Mouse (Mus musculus) CH12.LX (cell line): ENCODE data around the gene Slc13a4. TPM values are rescaled to one million over a fixed set of nuclear protein-coding genes. Genes with fewer than 3 reads are reported as not detected.

Source experiments
- DNase-seq: peaks from one replicate; pipeline ENCODE4 v3.0.0-alpha.2; 2013; ENCODE audit errors: extremely low read depth
- H3K27ac ChIP-seq: 2 replicates; pipeline ENCODE4 v1.5.1; 2012; ENCODE audit warnings: low read depth, mild to moderate bottlenecking, control low read depth, moderate library complexity; ENCODE audit not compliant: insufficient read depth
- H3K27me3 ChIP-seq: replicated peaks from 2 replicates; pipeline ENCODE3; 2012; ENCODE audit warnings: inconsistent platforms
- H3K36me3 ChIP-seq, 2 experiments: replicated peaks in 1 of 2; 2 replicates each; pipeline versions ENCODE3 to v1.6.1; 2012; ENCODE audit warnings: inconsistent platforms in 1 of 2, low read length in 1 of 2, mild to moderate bottlenecking in 1 of 2, mixed read lengths in 1 of 2, moderate library complexity in 1 of 2; ENCODE audit not compliant: control insufficient read depth in 1 of 2, insufficient read depth in 1 of 2
- H3K4me1 ChIP-seq, 2 experiments: 2 replicates each; pipeline ENCODE4 v1.6.1; 2012; ENCODE audit warnings: inconsistent platforms in 1 of 2, moderate library complexity in 1 of 2; ENCODE audit not compliant: insufficient read depth in 2 of 2, control insufficient read depth in 1 of 2
- H3K4me2 ChIP-seq: 2 replicates; pipeline ENCODE4 v1.6.1; 2012; ENCODE audit warnings: low read depth, mild to moderate bottlenecking, control low read depth; ENCODE audit not compliant: poor library complexity, insufficient read depth, severe bottlenecking
- H3K4me3 ChIP-seq, 3 experiments: fragments of 150-350 bp in 1 of 3; sonication (generic) in 1 of 3; replicated peaks in 1 of 3; 2 replicates each; pipeline versions ENCODE3 to v1.5.1; 2011 to 2012; ENCODE audit warnings: low read depth in 2 of 3, low read length in 2 of 3, mild to moderate bottlenecking in 2 of 3, moderate library complexity in 2 of 3, control low read depth in 1 of 3, improper control_type of control experiment in 1 of 3, inconsistent platforms in 1 of 3, mixed read lengths in 1 of 3; ENCODE audit not compliant: poor library complexity in 1 of 3
- H3K79me2 ChIP-seq: replicated peaks from 2 replicates; pipeline ENCODE4 v1.6.1; 2012; ENCODE audit warnings: mild to moderate bottlenecking, moderate library complexity; ENCODE audit not compliant: control insufficient read depth, poor library complexity, insufficient read depth, severe bottlenecking; ENCODE audit errors: extremely low read depth
- H3K9ac ChIP-seq: 2 replicates; pipeline ENCODE4 v1.6.1; 2012; ENCODE audit warnings: low read depth, mild to moderate bottlenecking, control low read depth, moderate library complexity; ENCODE audit not compliant: insufficient read depth
- H3K9me3 ChIP-seq: replicated peaks from 2 replicates; pipeline ENCODE3; 2012; ENCODE audit warnings: low read length, inconsistent platforms, mixed read lengths
- CHD2 ChIP-seq: IDR thresholded peaks from 2 replicates; pipeline ENCODE4 v1.6.1; 2011; ENCODE audit warnings: low read length, improper control_type of control experiment
- ELF1 ChIP-seq: IDR thresholded peaks from 2 replicates; pipeline ENCODE4 v1.6.1; 2014; ENCODE audit warnings: low read depth, mild to moderate bottlenecking, inconsistent platforms, low read length, improper control_type of control experiment
- EP300 ChIP-seq: IDR thresholded peaks from 2 replicates; pipeline ENCODE4 v1.6.1; 2011; ENCODE audit warnings: low read length, improper control_type of control experiment
- ETS1 ChIP-seq: conservative IDR thresholded peaks from 2 replicates; pipeline ENCODE4 v1.6.1; 2012; ENCODE audit warnings: low read depth, mild to moderate bottlenecking, inconsistent platforms, low read length, improper control_type of control experiment, moderate library complexity
- GABPA ChIP-seq: IDR thresholded peaks from 2 replicates; pipeline ENCODE4 v1.6.1; 2012; ENCODE audit warnings: low read depth, low read length, improper control_type of control experiment, inconsistent platforms; ENCODE audit not compliant: insufficient replicate concordance
- HCFC1 ChIP-seq: IDR thresholded peaks from 2 replicates; pipeline ENCODE4 v1.6.1; 2012; ENCODE audit warnings: low read depth, mild to moderate bottlenecking, inconsistent platforms, low read length, improper control_type of control experiment
- MAFK ChIP-seq: IDR thresholded peaks from 2 replicates; pipeline ENCODE4 v1.6.1; 2011; ENCODE audit warnings: low read length, improper control_type of control experiment; ENCODE audit not compliant: insufficient replicate concordance
- MAX ChIP-seq: IDR thresholded peaks from 2 replicates; pipeline ENCODE4 v1.6.1; 2011; ENCODE audit warnings: low read length, improper control_type of control experiment
- MAZ ChIP-seq: IDR thresholded peaks from 2 replicates; pipeline ENCODE4 v1.6.1; 2012; ENCODE audit warnings: low read depth, mild to moderate bottlenecking, inconsistent platforms, low read length, improper control_type of control experiment, moderate library complexity
- MEF2A ChIP-seq: IDR thresholded peaks from 2 replicates; pipeline ENCODE4 v1.6.1; 2014; ENCODE audit warnings: low read depth, mild to moderate bottlenecking, inconsistent platforms, low read length, improper control_type of control experiment, borderline replicate concordance
- MYC ChIP-seq: IDR thresholded peaks from 2 replicates; pipeline ENCODE4 v1.6.1; 2011; ENCODE audit warnings: low read depth, mild to moderate bottlenecking, improper control_type of control experiment, low read length
- NRF1 ChIP-seq: IDR thresholded peaks from 2 replicates; pipeline ENCODE4 v1.6.1; 2014; ENCODE audit warnings: low read depth, mild to moderate bottlenecking, inconsistent platforms, low read length, improper control_type of control experiment, moderate library complexity
- POLR2A ChIP-seq: IDR thresholded peaks from 2 replicates; pipeline ENCODE4 v1.6.1; 2011; ENCODE audit warnings: low read depth, mild to moderate bottlenecking, improper control_type of control experiment, low read length
- RAD21 ChIP-seq: IDR thresholded peaks from 2 replicates; pipeline ENCODE4 v1.6.1; 2011; ENCODE audit warnings: low read depth, mild to moderate bottlenecking, low read length, improper control_type of control experiment, moderate library complexity
- SIN3A ChIP-seq: IDR thresholded peaks from 2 replicates; pipeline ENCODE4 v1.6.1; 2012; ENCODE audit warnings: low read length, improper control_type of control experiment, inconsistent platforms
- TBP ChIP-seq: conservative IDR thresholded peaks from 2 replicates; pipeline ENCODE4 v1.6.1; 2011; ENCODE audit warnings: low read depth, low read length, improper control_type of control experiment
- USF1 ChIP-seq: IDR thresholded peaks from 2 replicates; pipeline ENCODE4 v1.6.1; 2014; ENCODE audit warnings: low read depth, mild to moderate bottlenecking, inconsistent platforms, low read length, improper control_type of control experiment
- ZC3H11A ChIP-seq: IDR thresholded peaks from 2 replicates; pipeline ENCODE4 v1.6.1; 2012; ENCODE audit warnings: low read depth, mild to moderate bottlenecking, inconsistent platforms, low read length, improper control_type of control experiment
- dilution Hi-C: fragments of 300-500 bp; cut with MboI; formaldehyde crosslinking; loops from 2 replicates; pipeline ENCODE4 v1.14.3; 2020; ENCODE audit warnings: low sequenced_read_pairs; ENCODE audit not compliant: extremely low pct_unique_long_range_greater_than_20kb, extremely low pct_ligation_motif_present
- in situ Hi-C: fragments of 300-500 bp; cut with MboI; formaldehyde crosslinking; loops from 3 replicates; pipeline ENCODE4 v1.14.3; 2019; ENCODE audit warnings: low sequenced_read_pairs, low pct_ligation_motif_present, low pct_unique_long_range_greater_than_20kb, mixed read lengths
- polyA plus RNA-seq: library from polyadenylated mRNA; unstranded; fragments of >175 nt; gene quantifications from 2 replicates; pipeline ENCODE4 v1.2.1, GENCODE M21; 2012; ENCODE audit warnings: low read depth; ENCODE audit not compliant: insufficient read length
- total RNA-seq, 2 experiments: library from RNA; depleted of rRNA; stranded (reverse); fragments of 300-350 nt in 1 of 2; fragments of >200 nt in 1 of 2; gene quantifications; 2 replicates each; pipeline ENCODE4 v1.2.3; 2012 to 2014

Slc13a4 gene
- total and polyA plus RNA-seq, 3 experiments: not detected

DNA sequence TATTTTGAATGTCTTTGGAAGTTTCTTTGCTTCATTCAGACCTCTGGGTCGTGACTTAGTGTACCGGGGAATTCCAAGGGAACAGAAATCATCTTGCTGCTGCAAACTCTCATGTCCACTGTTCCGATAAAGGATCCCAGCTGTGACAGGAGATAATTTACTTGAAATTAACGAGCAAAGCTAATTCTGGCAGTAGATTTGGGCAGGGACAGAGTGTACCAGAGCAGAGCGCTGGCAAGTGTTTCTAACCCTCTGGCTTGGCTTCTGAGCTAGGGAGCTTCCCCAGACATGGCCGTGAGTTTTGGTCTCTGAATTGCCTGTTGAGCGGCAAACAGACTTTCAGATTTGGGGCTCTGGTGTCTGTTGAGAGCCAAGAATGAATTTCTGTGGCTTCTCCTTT is 41.9 kb upstream of the Slc13a4 start:
- Histone ChIP-seq H3K4me2 (no peak overlapping the region), H3K4me1 (no peaks in the 10 kb centered on the region), H3K9me3 (no peaks in the 10 kb centered on the region), H3K79me2 (no peaks in the 10 kb centered on the region), H3K9ac (no peak overlapping the region)
- dilution Hi-C loops (no loop called here), in situ Hi-C loops (no loop called here)
- DNase-seq: no peak
- no peak for TF ChIP-seq MEF2A
- TF ChIP-seq CHD2: no peak
- no peak for TF ChIP-seq NRF1
- no peak for TF ChIP-seq HCFC1
- no peak for TF ChIP-seq MAZ
- TF ChIP-seq ELF1: no peak
- TF ChIP-seq, all 38 proteins: peak for 0
- Histone ChIP-seq H3K36me3 (no peaks in the 10 kb centered on the region), H3K27me3 (peaks cover 4% of the 10 kb centered on the region), H3K27ac (no peak overlapping the region), H3K4me3 (no peak overlapping the region)

DNA sequence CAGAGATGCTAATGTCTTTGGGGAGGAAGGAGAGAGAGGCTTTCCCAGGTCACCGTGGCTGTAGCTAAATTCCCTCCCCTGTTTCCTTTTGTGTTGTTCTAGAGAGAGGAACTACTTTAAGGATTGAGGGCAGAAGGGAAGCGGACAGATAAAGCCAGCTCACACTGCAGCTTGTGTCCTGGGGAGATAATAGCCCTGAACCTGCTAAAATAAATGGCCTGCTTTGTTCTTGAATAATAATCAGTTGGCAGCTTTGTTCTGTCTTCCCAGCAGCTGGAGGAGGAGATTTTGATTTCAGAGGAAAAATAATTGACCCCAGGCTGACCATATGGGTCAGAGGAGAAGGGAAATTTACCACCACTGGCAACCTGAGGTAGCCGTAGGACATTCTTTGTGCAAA is 30.7 kb upstream of the Slc13a4 start:
- no peak for DNase-seq
- Histone ChIP-seq H3K27me3 (no peaks in the 10 kb centered on the region), H3K4me3 (no peak overlapping the region), H3K4me2 (no peak overlapping the region), H3K4me1 (no peaks in the 10 kb centered on the region), H3K36me3 (no peaks in the 10 kb centered on the region), H3K79me2 (no peaks in the 10 kb centered on the region), H3K27ac (no peak overlapping the region), H3K9ac (no peak overlapping the region), H3K9me3 (no peaks in the 10 kb centered on the region)
- TF ChIP-seq RAD21 (no peak), ETS1 (no peak), MAX (no peak), GABPA (no peak), TBP (no peak), MEF2A (no peak), ELF1 (no peak), NRF1 (no peak), EP300 (no peak), MAFK (no peak), SIN3A (no peak), MYC (no peak), ZC3H11A (no peak), USF1 (no peak), POLR2A (no peak)
- dilution Hi-C loops: no loop called here
- in situ Hi-C loops: no loop called here
